Mouse (Mus musculus) olfactory bulb, adult 2 months (tissue): Measurements from ENCODE around the gene Amz1.

Source experiments
- CTCF ChIP-seq: fragments of 200-500 bp; IDR thresholded peaks from 2 replicates; pipeline ENCODE4 v1.5.1; 2012; ENCODE audit warnings: low read depth, mild to moderate bottlenecking, low read length, moderate library complexity; ENCODE audit not compliant: insufficient read depth
- POLR2A ChIP-seq: fragments of 200-500 bp; IDR thresholded peaks from 2 replicates; pipeline ENCODE4 v1.6.1; 2012; ENCODE audit warnings: mild to moderate bottlenecking, low read depth, low read length, moderate library complexity; ENCODE audit not compliant: insufficient read depth

- TF ChIP-seq CTCF (no peak), POLR2A (no peak)
These were observed 57.2 kb downstream of the Amz1 start for GRCm38 (mm10) chr5:140781122-140781521.
